Mouse (Mus musculus) intestine, embryonic 14.5 days (tissue): ENCODE data around the gene Lrmda. TPM values are rescaled to one million over a fixed set of nuclear protein-coding genes. Genes with fewer than 3 reads are reported as not detected.

Experiments used
- ATAC-seq: fragments of 200-750 bp; cut with Nextera tagmentation; replicated peaks from 2 replicates; pipeline ENCODE4 v1.8.0; 2017; ENCODE audit warnings: low read depth, moderate number of reproducible peaks, moderate TSS enrichment, moderate library complexity; ENCODE audit not compliant: low FRiP score, low TSS enrichment
- DNase-seq: peaks from one replicate; pipeline ENCODE4 v3.0.0-alpha.2; 2018; ENCODE audit warnings: low spot score
- H3K27ac ChIP-seq: fragments of 300-500 bp; sonication (generic); 2 replicates; pipeline ENCODE4 v1.5.1; 2014; ENCODE audit warnings: low read depth, mild to moderate bottlenecking, control low read depth
- H3K27me3 ChIP-seq: fragments of 300-500 bp; sonication (generic); replicated peaks from 2 replicates; pipeline ENCODE4 v1.6.1; 2014; ENCODE audit warnings: low read length, control low read depth; ENCODE audit not compliant: control insufficient read depth, insufficient read depth
- H3K36me3 ChIP-seq: fragments of 300-500 bp; sonication (generic); 2 replicates; pipeline ENCODE4 v1.6.1; 2014; ENCODE audit warnings: low read length, control low read depth; ENCODE audit not compliant: control insufficient read depth, insufficient read depth
- H3K4me1 ChIP-seq: fragments of 300-500 bp; sonication (generic); replicated peaks from 2 replicates; pipeline ENCODE4 v1.6.1; 2014; ENCODE audit warnings: low read length, control low read depth, mixed read lengths; ENCODE audit not compliant: control insufficient read depth, insufficient read depth
- H3K4me2 ChIP-seq: fragments of 300-500 bp; sonication (generic); 2 replicates; pipeline ENCODE4 v1.6.1; 2014; ENCODE audit warnings: low read length
- H3K4me3 ChIP-seq: fragments of 300-500 bp; sonication (generic); 2 replicates; pipeline ENCODE4 v1.5.1; 2014; ENCODE audit warnings: low read depth, low read length, control low read depth, mixed read lengths
- H3K9ac ChIP-seq: fragments of 300-500 bp; sonication (generic); 2 replicates; pipeline ENCODE4 v1.6.1; 2014; ENCODE audit warnings: mild to moderate bottlenecking, low read length
- H3K9me3 ChIP-seq: fragments of 300-500 bp; sonication (generic); 2 replicates; pipeline ENCODE4 v1.6.1; 2016; ENCODE audit warnings: low read length, control low read depth; ENCODE audit not compliant: control insufficient read depth
- WGBS: fragments of 180-500 bp; shearing (Covaris S2); extraction: QIAGEN DNeasy Blood & Tissue Kit; methylation state at CpG from one replicate; pipeline ENCODE4 v1.1.7; 2014; 5-methylcytosine and 5-hydroxymethylcytosine counted together
- polyA plus RNA-seq: library from polyadenylated mRNA; unstranded; fragments of >200 nt; fragmentation: Nextera tagmentation; extraction: Ambion mirVana; gene quantifications from 2 replicates; pipeline ENCODE4 v1.2.1, GENCODE M21; 2014

The Lrmda gene
- polyA plus RNA-seq, 1 experiment from 2014 or later, result 0.70 TPM

- Histone ChIP-seq H3K4me2 (no peak overlapping the region), H3K9ac (no peak overlapping the region), H3K27me3 (no peaks in the 10 kb centered on the region), H3K36me3 (no peaks in the 10 kb centered on the region), H3K27ac (no peak overlapping the region), H3K4me3 (no peak overlapping the region), H3K4me1 (peaks cover 4% of the 10 kb centered on the region; the same call in 1 of the 2 replicates), H3K9me3 (no peaks in the 10 kb centered on the region)
- WGBS, result 77% methylated on average over 2 of the region's 2 CpGs
- no peak for DNase-seq
- no peak for ATAC-seq
These were observed 578.0 kb downstream of the Lrmda start for GRCm38 (mm10) chr14:22597508-22597907.

- Histone ChIP-seq H3K27me3 (no peaks in the 10 kb centered on the region), H3K4me3 (no peak overlapping the region), H3K27ac (no peak overlapping the region), H3K4me1 (peaks cover 4% of the 10 kb centered on the region; the same call in 1 of the 2 replicates), H3K4me2 (no peak overlapping the region), H3K9me3 (no peaks in the 10 kb centered on the region), H3K36me3 (no peaks in the 10 kb centered on the region), H3K9ac (no peak overlapping the region)
- ATAC-seq (no peak), DNase-seq (no peak)
- 86% methylated on average over 5 of the region's 5 CpGs for WGBS
These were observed 579.1 kb downstream of the Lrmda start for GRCm38 (mm10) chr14:22598638-22599037.

- no peaks in the 10 kb centered on the region for H3K9me3 ChIP-seq
- no peaks in the 10 kb centered on the region for H3K27me3 ChIP-seq
- H3K4me2 ChIP-seq, result no peak overlapping the region
- H3K4me1 ChIP-seq, result peaks cover 4% of the 10 kb centered on the region; the same call in 1 of the 2 replicates
- no peak overlapping the region for H3K9ac ChIP-seq
- H3K4me3 ChIP-seq, result no peak overlapping the region
- ATAC-seq (no peak), DNase-seq (no peak)
- H3K27ac ChIP-seq, result no peak overlapping the region
- WGBS, result 39% methylated on average over 3 of the region's 3 CpGs
- H3K36me3 ChIP-seq, result no peaks in the 10 kb centered on the region
These were observed 580.7 kb downstream of the Lrmda start for GRCm38 (mm10) chr14:22600166-22600565.

- peaks cover 4% of the 10 kb centered on the region; the same call in 1 of the 2 replicates for H3K4me1 ChIP-seq
- no peaks in the 10 kb centered on the region for H3K27me3 ChIP-seq
- ATAC-seq (no peak), DNase-seq (no peak)
- H3K4me3 ChIP-seq, result no peak overlapping the region
- no peaks in the 10 kb centered on the region for H3K9me3 ChIP-seq
- no peak overlapping the region for H3K4me2 ChIP-seq
- H3K36me3 ChIP-seq, result no peaks in the 10 kb centered on the region
- no peak overlapping the region for H3K27ac ChIP-seq
- 90% methylated on average over 2 of the region's 2 CpGs for WGBS
- no peak overlapping the region for H3K9ac ChIP-seq
These were observed 582.8 kb downstream of the Lrmda start for GRCm38 (mm10) chr14:22602308-22602707.

- 42% methylated on average over 5 of the region's 5 CpGs for WGBS
These were observed 589.1 kb downstream of the Lrmda start for GRCm38 (mm10) chr14:22608599-22608998.

GRCm38 (mm10) chr14:22609261-22610245 lies 590.0 kb downstream of the Lrmda start:
- Histone ChIP-seq H3K4me2 (no peak overlapping the region), H3K36me3 (no peaks in the 10 kb centered on the region), H3K27me3 (no peaks in the 10 kb centered on the region), H3K9me3 (no peaks in the 10 kb centered on the region), H3K9ac (no peak overlapping the region), H3K4me3 (no peak overlapping the region), H3K27ac (no peak overlapping the region), H3K4me1 (peaks cover 5% of the 10 kb centered on the region; the same call in 1 of the 2 replicates)
- no peak for DNase-seq
- no peak for ATAC-seq
- 45% methylated on average over 13 of the region's 13 CpGs for WGBS

More at GRCm38 (mm10) chr14:22608599-22608998, 589.1 kb downstream of the Lrmda start:
- H3K36me3 ChIP-seq, result no peaks in the 10 kb centered on the region
- H3K9me3 ChIP-seq, result no peaks in the 10 kb centered on the region
- DNase-seq (no peak), ATAC-seq (no peak)
- H3K9ac ChIP-seq, result no peak overlapping the region
- no peak overlapping the region for H3K4me2 ChIP-seq
- H3K27me3 ChIP-seq, result no peaks in the 10 kb centered on the region
- no peak overlapping the region for H3K27ac ChIP-seq
- peaks cover 5% of the 10 kb centered on the region; the same call in 1 of the 2 replicates for H3K4me1 ChIP-seq
- H3K4me3 ChIP-seq, result no peak overlapping the region

GRCm38 (mm10) chr14:22611011-22611410 lies 591.5 kb downstream of the Lrmda start:
- no peak for DNase-seq

GRCm38 (mm10) chr14:22620191-22620590 lies 600.7 kb downstream of the Lrmda start:
- DNase-seq (no peak), ATAC-seq (no peak)
- Histone ChIP-seq H3K4me2 (no peak overlapping the region), H3K4me1 (no peaks in the 10 kb centered on the region; the same call in 1 of the 2 replicates), H3K36me3 (no peaks in the 10 kb centered on the region), H3K4me3 (no peak overlapping the region), H3K9me3 (no peaks in the 10 kb centered on the region), H3K9ac (no peak overlapping the region), H3K27me3 (no peaks in the 10 kb centered on the region), H3K27ac (no peak overlapping the region)

More at GRCm38 (mm10) chr14:22611011-22611410, 591.5 kb downstream of the Lrmda start:
- WGBS, result 93% methylated on average over 3 of the region's 3 CpGs
- Histone ChIP-seq H3K4me1 (peaks cover 5% of the 10 kb centered on the region; the same call in 1 of the 2 replicates), H3K36me3 (no peaks in the 10 kb centered on the region), H3K9ac (no peak overlapping the region), H3K4me2 (no peak overlapping the region), H3K9me3 (no peaks in the 10 kb centered on the region), H3K4me3 (no peak overlapping the region), H3K27me3 (no peaks in the 10 kb centered on the region), H3K27ac (no peak overlapping the region)
- no peak for ATAC-seq
